9 mouse cellular contexts compared by ENCODE assay signal in the genomic region with DNA sequence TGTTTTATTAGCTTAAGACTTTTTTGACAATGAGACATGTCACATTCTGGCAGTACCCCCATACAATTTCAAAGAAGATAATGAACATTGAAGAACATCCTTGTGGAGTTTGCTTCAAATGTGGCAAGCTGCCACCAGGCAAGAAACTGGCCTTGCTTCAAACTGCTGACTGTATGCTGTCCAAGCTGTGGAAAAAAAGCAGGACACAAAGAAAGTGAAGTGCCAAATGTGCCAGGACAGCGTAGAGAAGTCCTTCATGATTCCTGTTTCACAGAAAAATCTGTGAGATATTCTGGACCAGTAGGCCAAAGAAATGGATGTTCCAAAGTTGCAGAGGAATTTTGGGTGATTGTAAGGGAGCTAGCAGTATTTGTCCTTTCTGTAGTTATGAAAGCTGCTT. TPM values are rescaled to one million over a fixed set of nuclear protein-coding genes. Genes with fewer than 3 reads are reported as not detected.
DNase-seq lines count a peak whose midpoint lies in the region; ATAC-seq and TF ChIP-seq lines count a peak whose summit lies in the region.
"Had no signal": no experiment of that assay in that cellular context is flagged by ENCODE, and none has a peak within 500 bp of the region (broad histone marks: within the 10 kb centered on the region; RNA-seq: fewer than 3 reads in every experiment).

No protein-coding gene starts in this region.

- 70% methylated on average over 1 of the region's 1 CpGs for WGBS in forebrain, embryonic 14.5 days
- 95% methylated on average over 1 of the region's 1 CpGs for WGBS in forebrain, embryonic 12.5 days
- 70% methylated on average over 1 of the region's 1 CpGs for WGBS in heart, embryonic 13.5 days
- WGBS in liver, postnatal 0 days (ENCODE audit: insufficient replicate concordance) = 83% methylated on average over 1 of the region's 1 CpGs

- no peak overlapping the region for H3K4me3 ChIP-seq in forebrain, embryonic 14.5 days (ENCODE audit: low read depth, low read length)
- H3K4me3 ChIP-seq in forebrain, embryonic 12.5 days (replicated peaks) = no peak overlapping the region
- H3K4me3 ChIP-seq in heart, embryonic 13.5 days = no peak overlapping the region
- H3K4me3 ChIP-seq in liver, postnatal 0 days (ENCODE audit: low read depth, low read length) = no peak overlapping the region

- no peaks in the 10 kb centered on the region for H3K9me3 ChIP-seq in forebrain, embryonic 14.5 days (replicated peaks; ENCODE audit: control insufficient read depth, low read length)
- H3K9me3 ChIP-seq in forebrain, embryonic 12.5 days = no peaks in the 10 kb centered on the region
- no peaks in the 10 kb centered on the region for H3K9me3 ChIP-seq in heart, embryonic 13.5 days
- H3K9me3 ChIP-seq in liver, postnatal 0 days (ENCODE audit: low read length) = no peaks in the 10 kb centered on the region

- no peak for ATAC-seq in forebrain, embryonic 14.5 days
- no peak for ATAC-seq in forebrain, embryonic 12.5 days (ENCODE audit: low FRiP score)
- no peak for ATAC-seq in heart, embryonic 13.5 days (ENCODE audit: extremely low read depth, insufficient number of reproducible peaks, low FRiP score, low TSS enrichment)
- no peak for ATAC-seq in liver, postnatal 0 days
- ATAC-seq in frontal cortex, adult (ENCODE audit: low TSS enrichment) = no peak

- no peak for TF ChIP-seq CTCF in liver, postnatal 0 days (IDR thresholded peaks at IDR 0.05; ENCODE audit: low read depth)

- DNase-seq in forebrain, embryonic 14.5 days (ENCODE audit: low spot score) = peak; percentile 24
- peak; percentile 17 for DNase-seq in layer of hippocampus, adult 9-11 months
- no peak for DNase-seq in layer of hippocampus, postnatal 25 days (ENCODE audit: extremely low spot score in 1 of 2, low spot score in 1 of 2)
- peak; percentile 56 for DNase-seq in adrenal gland, adult 8-10 months
- DNase-seq in liver, postnatal 0 days = no peak
- DNase-seq: lung, adult 18-20 months had no signal

- H3K27me3 ChIP-seq in forebrain, embryonic 14.5 days (replicated peaks; ENCODE audit: control insufficient read depth, insufficient read depth, low read length) = no peaks in the 10 kb centered on the region
- H3K27me3 ChIP-seq in forebrain, embryonic 12.5 days = no peaks in the 10 kb centered on the region
- H3K27me3 ChIP-seq in heart, embryonic 13.5 days (replicated peaks) = no peaks in the 10 kb centered on the region
- no peaks in the 10 kb centered on the region for H3K27me3 ChIP-seq in liver, postnatal 0 days (ENCODE audit: insufficient read depth, low read length)

- no peak overlapping the region for H3K27ac ChIP-seq in forebrain, embryonic 14.5 days (ENCODE audit: low read depth, low read length)
- H3K27ac ChIP-seq in forebrain, embryonic 12.5 days = no peak overlapping the region
- H3K27ac ChIP-seq in heart, embryonic 13.5 days (replicated peaks) = 0 out of 2 replicates have a peak overlapping the region, but pooled peaks have one; percentile 12
- no peak overlapping the region for H3K27ac ChIP-seq in liver, postnatal 0 days (ENCODE audit: low read depth)

- no peak overlapping the region for H3K4me2 ChIP-seq in forebrain, embryonic 14.5 days (ENCODE audit: low read length)
- no peak overlapping the region for H3K4me2 ChIP-seq in forebrain, embryonic 12.5 days
- H3K4me2 ChIP-seq in heart, embryonic 13.5 days = no peak overlapping the region
- no peak overlapping the region for H3K4me2 ChIP-seq in liver, postnatal 0 days (ENCODE audit: low read depth, low read length)

- TF ChIP-seq EP300 in liver, postnatal 0 days (IDR thresholded peaks at IDR 0.05; ENCODE audit: low read depth) = no peak

- H3K36me3 ChIP-seq in forebrain, embryonic 14.5 days (ENCODE audit: control insufficient read depth, insufficient read depth, low read length) = no peaks in the 10 kb centered on the region
- no peaks in the 10 kb centered on the region for H3K36me3 ChIP-seq in forebrain, embryonic 12.5 days (replicated peaks)
- H3K36me3 ChIP-seq in heart, embryonic 13.5 days = peaks cover 8% of the 10 kb centered on the region; the same call in 1 of the 2 replicates
- H3K36me3 ChIP-seq in liver, postnatal 0 days (replicated peaks; ENCODE audit: insufficient read depth, low read length) = no peaks in the 10 kb centered on the region

- no peak overlapping the region for H3K9ac ChIP-seq in forebrain, embryonic 14.5 days (ENCODE audit: low read length)
- H3K9ac ChIP-seq in forebrain, embryonic 12.5 days = no peak overlapping the region
- H3K9ac ChIP-seq in heart, embryonic 13.5 days = no peak overlapping the region
- H3K9ac ChIP-seq in liver, postnatal 0 days (replicated peaks) = no peak overlapping the region

- H3K4me1 ChIP-seq in forebrain, embryonic 14.5 days (ENCODE audit: control insufficient read depth, insufficient read depth, low read length) = no peaks in the 10 kb centered on the region
- peaks cover 3% of the 10 kb centered on the region; the same call in 1 of the 2 replicates for H3K4me1 ChIP-seq in forebrain, embryonic 12.5 days
- H3K4me1 ChIP-seq in heart, embryonic 13.5 days = peaks cover 12% of the 10 kb centered on the region; the same call in 1 of the 2 replicates
- no peaks in the 10 kb centered on the region for H3K4me1 ChIP-seq in liver, postnatal 0 days (ENCODE audit: insufficient read depth)

RNA-seq across cellular contexts. Expression of gene Map4, which starts 57.8 kb away (rescaled TPM):
- polyA plus RNA-seq in forebrain, embryonic 14.5 days (2014; fragmentation: Nextera tagmentation; extraction: Ambion mirVana) = 90.6 and 108 TPM in 2 replicates
- polyA plus RNA-seq in forebrain, embryonic 12.5 days (2016; fragmentation: Nextera tagmentation; extraction: Ambion mirVana) = 94.5 and 112 TPM in 2 replicates
- 100 to 1,000 TPM; 580 to 618 TPM for total RNA-seq in layer of hippocampus, postnatal 25 days (2021)
- total RNA-seq in adrenal gland, adult 8-10 months (2022) = 100 to 1,000 TPM in 2 of 4 experiments, 10 to 100 TPM in 2; 75.9 to 139 (median 108) TPM
- polyA plus RNA-seq in heart, embryonic 13.5 days (2015; fragmentation: Nextera tagmentation; extraction: Ambion mirVana) = 77.3 and 82.0 TPM in 2 replicates
- 6.3 and 7.7 TPM in 2 replicates for polyA plus RNA-seq in liver, postnatal 0 days (2015; fragmentation: Nextera tagmentation; extraction: Ambion mirVana)

Comparison
In these comparisons a context has a peak if more than half of its experiments do, and no peak if none do; other contexts are left out.
1. DNase-seq: peak in forebrain, embryonic 14.5 days (single experiment), layer of hippocampus, adult 9-11 months (single experiment) and adrenal gland, adult 8-10 months (single experiment); none in layer of hippocampus, postnatal 25 days (0 of 2) and liver, postnatal 0 days (single experiment).